Mouse (Mus musculus): ENCODE measurements around the gene Ifitm5. TPM values are rescaled to one million over a fixed set of nuclear protein-coding genes. Genes with fewer than 3 reads are reported as not detected.
"Not testable (repeated sequence)": the region's sequence is repeated elsewhere in the genome, so short reads cannot be mapped to it uniquely, and the experiment has no call there.

Gene Ifitm5
- polyA plus RNA-seq (2015; fragmentation: Nextera tagmentation; extraction: Ambion mirVana), result 2.4 and 3.4 TPM in 2 replicates

- peaks cover 43% of the 10 kb centered on the region for H3K4me1 ChIP-seq (replicated peaks)
- no peak for ATAC-seq
- H3K4me2 ChIP-seq (replicated peaks), result peak within 1 kb of the TSS; percentile 26; the same call in 1 of the 2 replicates
- no peaks in the 10 kb centered on the region for H3K9me3 ChIP-seq
- H3K9ac ChIP-seq, result no peak within 1 kb of the TSS
- H3K27me3 ChIP-seq (replicated peaks), result no peaks in the 10 kb centered on the region
- H3K36me3 ChIP-seq, result peaks cover 37% of the 10 kb centered on the region
- WGBS, result 82% methylated on average over 16 of the region's 16 CpGs
- H3K27ac ChIP-seq, result peak within 1 kb of the TSS; percentile 48
- H3K4me3 ChIP-seq (replicated peaks), result no peak within 1 kb of the TSS; the same call in 1 of the 2 replicates
These were observed at the start of gene Ifitm5 for GRCm38 (mm10) chr7:140949824-140950530. Gene Ifitm5 (minus strand): TSS chr7:140950291.

- Histone ChIP-seq H3K9me3 (no peaks in the 10 kb centered on the region), H3K4me1 (replicated peaks) (no peaks in the 10 kb centered on the region), H3K27ac (0 out of 2 replicates have a peak overlapping the region, but pooled peaks have one; percentile 9), H3K4me2 (replicated peaks) (no peak overlapping the region), H3K9ac (no peak overlapping the region), H3K4me3 (replicated peaks) (no peak overlapping the region), H3K27me3 (replicated peaks) (no peaks in the 10 kb centered on the region), H3K36me3 (no peaks in the 10 kb centered on the region)
- ATAC-seq, result no peak
- WGBS, result 77% methylated on average over 11 of the region's 11 CpGs
These were observed 49.0 kb upstream of the Ifitm5 start for GRCm38 (mm10) chr7:140998853-140999700.

GRCm38 (mm10) chr7:140997817-140998216 lies 47.7 kb upstream of the Ifitm5 start:
- Histone ChIP-seq H3K4me3 (replicated peaks) (no peak overlapping the region), H3K27me3 (replicated peaks) (no peaks in the 10 kb centered on the region), H3K9me3 (no peaks in the 10 kb centered on the region), H3K4me2 (replicated peaks) (no peak overlapping the region), H3K9ac (no peak overlapping the region), H3K36me3 (no peaks in the 10 kb centered on the region), H3K4me1 (replicated peaks) (no peaks in the 10 kb centered on the region), H3K27ac (no peak overlapping the region)
- ATAC-seq, result no peak
- WGBS, result 23% methylated on average over 1 of the region's 1 CpGs

GRCm38 (mm10) chr7:140991117-140991689 lies 41.1 kb upstream of the Ifitm5 start:
- peaks cover 11% of the 10 kb centered on the region; the same call in 1 of the 2 replicates for H3K4me1 ChIP-seq (replicated peaks)
- no peaks in the 10 kb centered on the region for H3K36me3 ChIP-seq
- ATAC-seq, result no peak
- H3K27me3 ChIP-seq (replicated peaks), result no peaks in the 10 kb centered on the region
- H3K27ac ChIP-seq, result no peak overlapping the region
- 84% methylated on average over 14 of the region's 14 CpGs for WGBS
- H3K4me2 ChIP-seq (replicated peaks), result no peak overlapping the region
- no peak overlapping the region for H3K4me3 ChIP-seq (replicated peaks)
- no peaks in the 10 kb centered on the region for H3K9me3 ChIP-seq
- H3K9ac ChIP-seq, result no peak overlapping the region

- Histone ChIP-seq H3K4me2 (replicated peaks) (no peak overlapping the region), H3K27ac (no peak overlapping the region), H3K9ac (no peak overlapping the region), H3K36me3 (no peaks in the 10 kb centered on the region), H3K9me3 (no peaks in the 10 kb centered on the region), H3K27me3 (replicated peaks) (no peaks in the 10 kb centered on the region), H3K4me3 (replicated peaks) (no peak overlapping the region), H3K4me1 (replicated peaks) (peaks cover 11% of the 10 kb centered on the region; the same call in 1 of the 2 replicates)
- no peak; the same call in 1 of the 2 replicates for ATAC-seq
- 75% methylated on average over 5 of the region's 5 CpGs for WGBS
These were observed 40.5 kb upstream of the Ifitm5 start for GRCm38 (mm10) chr7:140990622-140991021.

- ATAC-seq, result peak; percentile 46; the same call in 1 of the 2 replicates
- H3K27me3 ChIP-seq (replicated peaks), result no peaks in the 10 kb centered on the region
- H3K4me2 ChIP-seq (replicated peaks), result no peak overlapping the region
- H3K27ac ChIP-seq, result no peak overlapping the region
- 46% methylated on average over 6 of the region's 6 CpGs for WGBS
- H3K9me3 ChIP-seq, result no peaks in the 10 kb centered on the region
- no peak overlapping the region for H3K4me3 ChIP-seq (replicated peaks)
- H3K36me3 ChIP-seq, result no peaks in the 10 kb centered on the region
- peaks cover 11% of the 10 kb centered on the region; the same call in 1 of the 2 replicates for H3K4me1 ChIP-seq (replicated peaks)
- H3K9ac ChIP-seq, result no peak overlapping the region
These were observed 40.1 kb upstream of the Ifitm5 start for GRCm38 (mm10) chr7:140990185-140990584.

GRCm38 (mm10) chr7:140989022-140989421 lies 38.9 kb upstream of the Ifitm5 start:
- Histone ChIP-seq H3K36me3 (no peaks in the 10 kb centered on the region), H3K27ac (no peak overlapping the region), H3K4me1 (replicated peaks) (peaks cover 11% of the 10 kb centered on the region; the same call in 1 of the 2 replicates), H3K9ac (no peak overlapping the region), H3K9me3 (no peaks in the 10 kb centered on the region), H3K4me3 (replicated peaks) (no peak overlapping the region), H3K4me2 (replicated peaks) (no peak overlapping the region), H3K27me3 (replicated peaks) (no peaks in the 10 kb centered on the region)
- ATAC-seq, result no peak
- WGBS, result 72% methylated on average over 4 of the region's 4 CpGs

- Histone ChIP-seq H3K4me2 (replicated peaks) (no peak overlapping the region), H3K9me3 (no peaks in the 10 kb centered on the region), H3K4me3 (replicated peaks) (no peak overlapping the region), H3K27ac (no peak overlapping the region), H3K9ac (no peak overlapping the region), H3K4me1 (replicated peaks) (peaks cover 11% of the 10 kb centered on the region; the same call in 1 of the 2 replicates), H3K27me3 (replicated peaks) (no peaks in the 10 kb centered on the region), H3K36me3 (no peaks in the 10 kb centered on the region)
- WGBS, result 78% methylated on average over 17 of the region's 17 CpGs
- ATAC-seq, result no peak
These were observed 37.4 kb upstream of the Ifitm5 start for GRCm38 (mm10) chr7:140987182-140988138.

- Histone ChIP-seq H3K4me1 (replicated peaks) (no peaks in the 10 kb centered on the region), H3K27ac (no peak overlapping the region), H3K27me3 (replicated peaks) (no peaks in the 10 kb centered on the region), H3K4me3 (replicated peaks) (no peak overlapping the region), H3K4me2 (replicated peaks) (no peak overlapping the region), H3K36me3 (no peaks in the 10 kb centered on the region), H3K9me3 (no peaks in the 10 kb centered on the region), H3K9ac (no peak overlapping the region)
- no peak for ATAC-seq
- 92% methylated on average over 7 of the region's 7 CpGs for WGBS
These were observed 32.9 kb upstream of the Ifitm5 start for GRCm38 (mm10) chr7:140982971-140983370.

- 90% methylated on average over 8 of the region's 8 CpGs for WGBS
- H3K4me1 ChIP-seq (replicated peaks), result no peaks in the 10 kb centered on the region
- ATAC-seq, result no peak
- H3K9ac ChIP-seq, result no peak overlapping the region
- H3K4me2 ChIP-seq (replicated peaks), result no peak overlapping the region
- no peak overlapping the region for H3K27ac ChIP-seq
- H3K4me3 ChIP-seq (replicated peaks), result no peak overlapping the region
- H3K27me3 ChIP-seq (replicated peaks), result no peaks in the 10 kb centered on the region
- H3K9me3 ChIP-seq, result no peaks in the 10 kb centered on the region
- H3K36me3 ChIP-seq, result no peaks in the 10 kb centered on the region
These were observed 31.6 kb upstream of the Ifitm5 start for GRCm38 (mm10) chr7:140981704-140982103.

- H3K4me1 ChIP-seq (replicated peaks), result peaks cover 19% of the 10 kb centered on the region
- not testable (repeated sequence) for H3K27ac ChIP-seq; ATAC-seq; H3K4me3 ChIP-seq (replicated peaks); H3K36me3 ChIP-seq; H3K9me3 ChIP-seq; H3K4me2 ChIP-seq (replicated peaks); H3K27me3 ChIP-seq (replicated peaks); H3K9ac ChIP-seq
- 86% methylated on average over 9 of the region's 9 CpGs for WGBS
These were observed 26.6 kb upstream of the Ifitm5 start for GRCm38 (mm10) chr7:140976720-140977119.

Measured in intestine, embryonic 15.5 days (tissue).